Mouse (Mus musculus): ENCODE measurements at regions not wholly inside any gene's neighbourhood (a gene's known extent, or its start where the extent isn't known, plus 50 kb on each side); places are given as distances from the start of the nearest gene placed in this dataset.

DNA sequence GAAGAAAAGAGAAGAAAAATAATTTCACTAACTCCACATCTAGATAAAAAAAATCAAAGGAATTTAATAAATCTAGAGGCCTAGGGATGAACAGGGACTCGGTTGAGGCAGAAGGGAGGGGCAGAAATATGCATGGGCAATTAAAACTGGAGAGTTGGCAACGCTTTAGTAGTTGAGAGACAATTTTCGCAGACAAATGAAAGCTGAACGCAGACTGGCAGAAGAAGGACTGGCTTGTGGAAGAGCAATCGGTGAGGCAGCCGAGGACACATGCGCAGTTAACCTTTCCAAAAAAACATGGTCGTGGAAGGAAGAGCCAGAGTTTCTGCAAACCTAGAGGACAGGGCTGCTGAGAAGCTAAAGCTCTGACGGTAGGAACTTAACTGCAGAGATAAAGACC is 82.1 kb upstream of the Cav2 start:
- H3K36me3 ChIP-seq (ENCODE audit: poor library complexity, severe bottlenecking) = no peaks in the 10 kb centered on the region
- 0 out of 2 replicates have a peak, but pooled peaks cover 2% of the 10 kb centered on the region for H3K4me1 ChIP-seq
- no peak overlapping the region for H3K4me2 ChIP-seq
- no peaks in the 10 kb centered on the region for H3K9me3 ChIP-seq (replicated peaks)
- ATAC-seq = peak; percentile 36; the same call in 1 of the 2 replicates
- WGBS = 70% methylated on average over 9 of the region's 9 CpGs
- peaks cover 2% of the 10 kb centered on the region; the same call in 1 of the 2 replicates for H3K27me3 ChIP-seq
- no peak overlapping the region for H3K4me3 ChIP-seq
- no peak overlapping the region for H3K9ac ChIP-seq
- no peak overlapping the region for H3K27ac ChIP-seq

DNA sequence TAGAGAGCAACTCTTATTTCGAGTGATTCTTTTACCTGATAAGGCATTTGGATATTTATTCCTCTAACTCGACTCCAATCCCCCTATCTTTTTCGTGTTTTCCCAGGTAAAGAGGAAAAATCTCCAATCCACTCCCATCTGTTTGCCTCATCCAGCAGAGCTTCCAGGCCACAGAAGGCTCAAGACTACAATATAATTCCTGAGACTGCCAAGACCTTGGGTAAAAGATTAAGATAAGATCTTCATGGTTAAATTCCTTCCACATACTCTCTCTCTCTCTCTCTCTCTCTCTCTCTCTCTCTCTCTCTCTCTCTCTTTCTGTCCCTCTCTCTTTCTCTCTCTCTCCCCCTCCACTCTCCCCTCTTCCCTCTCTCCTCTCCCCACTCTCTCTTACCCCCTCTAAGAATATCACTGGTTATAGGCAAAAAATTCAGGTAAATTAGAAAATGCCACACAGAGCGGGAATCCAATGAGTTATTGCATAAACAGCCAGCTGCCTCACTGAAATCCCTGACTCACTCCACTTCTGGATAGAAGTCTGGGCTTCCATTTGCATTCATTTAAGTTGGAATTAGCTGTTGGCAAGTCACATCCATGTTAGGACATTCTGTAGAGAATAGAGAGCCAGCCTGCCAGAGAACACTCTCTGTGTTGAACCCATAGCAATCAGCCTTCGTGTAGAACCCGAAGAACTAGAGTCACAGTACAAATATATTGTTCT is 78.9 kb upstream of the Cav2 start:
- Histone ChIP-seq H3K4me3 (no peak overlapping the region), H3K27me3 (peaks cover 2% of the 10 kb centered on the region; the same call in 1 of the 2 replicates), H3K9me3 (replicated peaks) (no peaks in the 10 kb centered on the region), H3K27ac (no peak overlapping the region), H3K36me3 (ENCODE audit: poor library complexity, severe bottlenecking) (no peaks in the 10 kb centered on the region), H3K4me1 (peaks cover 6% of the 10 kb centered on the region), H3K9ac (no peak overlapping the region), H3K4me2 (no peak overlapping the region)
- ATAC-seq = no peak
- WGBS = 86% methylated on average over 6 of the region's 6 CpGs

DNA sequence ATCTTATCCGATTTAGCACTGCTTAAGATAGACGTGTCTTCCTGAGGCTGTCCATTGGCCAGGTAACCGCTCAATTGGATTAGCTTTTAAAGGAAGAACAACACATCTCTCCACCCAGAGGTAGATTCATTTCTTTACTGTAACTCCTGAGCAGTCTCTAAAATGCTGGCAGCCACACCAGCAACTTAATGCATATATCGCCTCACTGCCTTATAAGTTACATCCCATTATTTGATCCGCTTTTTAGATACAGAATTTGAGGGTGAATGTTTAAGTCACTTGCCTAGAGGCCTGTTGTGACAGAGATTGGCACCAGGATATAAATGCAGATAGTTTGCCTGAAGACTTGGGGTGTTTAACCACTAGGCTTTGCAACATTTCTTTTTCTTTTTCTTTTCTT is 77.7 kb upstream of the Cav2 start:
- Histone ChIP-seq H3K4me1 (peaks cover 4% of the 10 kb centered on the region), H3K27me3 (peaks cover 2% of the 10 kb centered on the region; the same call in 1 of the 2 replicates), H3K9ac (no peak overlapping the region), H3K4me3 (no peak overlapping the region), H3K4me2 (no peak overlapping the region), H3K9me3 (replicated peaks) (no peaks in the 10 kb centered on the region), H3K36me3 (ENCODE audit: poor library complexity, severe bottlenecking) (no peaks in the 10 kb centered on the region), H3K27ac (no peak overlapping the region)
- 98% methylated on average over 5 of the region's 5 CpGs for WGBS
- ATAC-seq = no peak

- 33% methylated on average over 9 of the region's 9 CpGs for WGBS
- H3K9me3 ChIP-seq (replicated peaks) = no peaks in the 10 kb centered on the region
- H3K4me1 ChIP-seq = peaks cover 4% of the 10 kb centered on the region
- H3K27ac ChIP-seq = no peak overlapping the region
- no peaks in the 10 kb centered on the region for H3K36me3 ChIP-seq (ENCODE audit: poor library complexity, severe bottlenecking)
- ATAC-seq = peak; percentile 75
- H3K4me2 ChIP-seq = no peak overlapping the region
- no peak overlapping the region for H3K4me3 ChIP-seq
- H3K27me3 ChIP-seq = peaks cover 2% of the 10 kb centered on the region; the same call in 1 of the 2 replicates
- H3K9ac ChIP-seq = no peak overlapping the region
Measured at GRCm38 (mm10) chr6:17203900-17204686, 76.9 kb upstream of the Cav2 start.

DNA sequence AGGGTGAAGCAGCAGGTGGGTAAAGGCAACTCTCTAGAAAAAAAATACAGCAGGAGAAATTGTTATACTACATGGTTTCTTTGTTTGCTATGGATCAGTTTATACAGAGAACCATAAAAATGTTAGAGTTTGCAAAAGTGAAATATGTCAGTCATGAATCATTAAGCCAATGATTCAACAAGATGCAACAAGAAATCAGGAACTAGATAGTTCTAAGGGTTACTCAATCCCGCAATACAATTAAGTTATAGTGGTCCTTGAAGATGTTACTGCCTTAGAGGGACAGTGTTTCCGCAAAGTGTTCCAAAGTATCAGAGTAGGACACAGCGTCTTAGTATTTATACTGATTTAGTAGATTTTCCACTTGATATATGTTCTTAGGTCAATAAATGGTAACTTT is 74.1 kb upstream of the Cav2 start:
- Histone ChIP-seq H3K4me3 (no peak overlapping the region), H3K4me1 (peaks cover 4% of the 10 kb centered on the region), H3K9ac (no peak overlapping the region), H3K4me2 (no peak overlapping the region), H3K9me3 (replicated peaks) (no peaks in the 10 kb centered on the region), H3K27me3 (no peaks in the 10 kb centered on the region; the same call in 1 of the 2 replicates), H3K36me3 (ENCODE audit: poor library complexity, severe bottlenecking) (no peaks in the 10 kb centered on the region), H3K27ac (no peak overlapping the region)
- WGBS = 98% methylated on average over 3 of the region's 3 CpGs
- no peak for ATAC-seq

DNA sequence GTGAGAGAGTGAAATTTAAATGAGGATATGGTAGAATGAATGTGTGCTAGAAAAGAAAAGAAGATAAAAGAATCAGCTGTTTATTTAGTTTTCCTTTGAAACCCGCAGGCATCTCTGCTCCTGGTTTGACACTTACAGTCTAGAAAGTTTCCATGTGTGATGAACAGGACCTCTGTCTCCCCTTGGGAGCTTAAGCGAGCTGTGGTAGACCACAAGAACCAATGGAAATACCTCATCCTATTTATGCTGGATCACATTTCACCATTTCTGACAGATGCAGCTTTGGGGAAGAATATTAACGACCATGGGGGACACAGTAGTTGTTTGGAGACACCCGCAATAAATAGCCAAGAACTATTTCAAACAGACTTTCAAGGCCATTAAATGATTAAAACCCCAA is 71.2 kb upstream of the Cav2 start:
- H3K27me3 ChIP-seq = no peaks in the 10 kb centered on the region; the same call in 1 of the 2 replicates
- H3K9me3 ChIP-seq (replicated peaks) = no peaks in the 10 kb centered on the region
- no peak overlapping the region for H3K4me3 ChIP-seq
- no peak for ATAC-seq
- no peaks in the 10 kb centered on the region for H3K36me3 ChIP-seq (ENCODE audit: poor library complexity, severe bottlenecking)
- no peak overlapping the region for H3K4me2 ChIP-seq
- no peaks in the 10 kb centered on the region for H3K4me1 ChIP-seq
- no peak overlapping the region for H3K9ac ChIP-seq
- no peak overlapping the region for H3K27ac ChIP-seq
- 70% methylated on average over 4 of the region's 4 CpGs for WGBS

DNA sequence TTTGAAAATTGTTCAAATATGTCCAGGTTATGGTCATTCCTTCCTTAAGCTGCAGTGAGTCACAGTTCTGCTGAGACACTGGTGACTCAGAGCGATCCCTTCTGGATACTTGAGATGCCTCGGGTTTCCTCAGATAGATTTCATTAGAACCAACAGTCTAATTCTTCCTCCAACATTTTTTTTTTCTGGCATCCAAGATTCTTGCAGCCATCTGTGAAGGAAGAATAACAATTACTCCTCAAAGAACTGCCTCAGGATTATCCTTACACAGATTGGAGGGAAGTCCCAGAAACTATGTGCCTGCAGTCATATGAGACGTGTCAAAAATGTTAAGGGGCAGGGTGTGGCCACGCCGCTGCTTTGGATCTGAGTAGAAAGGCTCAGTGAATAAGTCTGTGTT is 69.6 kb upstream of the Cav2 start:
- Histone ChIP-seq H3K36me3 (ENCODE audit: poor library complexity, severe bottlenecking) (no peaks in the 10 kb centered on the region), H3K27me3 (no peaks in the 10 kb centered on the region), H3K9ac (no peak overlapping the region), H3K27ac (no peak overlapping the region), H3K4me3 (no peak overlapping the region), H3K4me2 (no peak overlapping the region), H3K9me3 (replicated peaks) (no peaks in the 10 kb centered on the region), H3K4me1 (no peaks in the 10 kb centered on the region)
- ATAC-seq = peak; percentile 43; the same call in 1 of the 2 replicates
- 59% methylated on average over 5 of the region's 5 CpGs for WGBS

DNA sequence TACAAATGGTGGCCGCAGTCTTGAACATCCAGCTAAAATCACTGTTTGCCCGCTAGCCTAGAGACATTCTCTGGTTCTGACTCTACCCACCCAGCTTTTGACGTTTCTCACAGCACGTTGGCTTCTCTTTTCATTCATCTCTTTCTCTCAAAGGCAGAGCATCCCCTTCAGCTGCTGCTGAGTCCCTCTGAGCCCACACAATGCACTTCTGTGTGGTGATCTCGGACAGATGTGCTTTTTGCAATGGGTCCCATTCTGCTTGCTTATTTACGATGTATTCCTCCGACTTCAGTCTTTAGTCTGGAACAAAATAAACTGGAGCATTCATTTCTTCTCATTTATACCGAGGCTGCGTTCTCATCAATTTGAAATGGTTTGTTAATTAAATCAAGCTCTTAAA is 66.2 kb upstream of the Cav2 start:
- Histone ChIP-seq H3K27ac (no peak overlapping the region), H3K27me3 (no peaks in the 10 kb centered on the region), H3K9ac (no peak overlapping the region), H3K9me3 (replicated peaks) (no peaks in the 10 kb centered on the region), H3K4me2 (no peak overlapping the region), H3K36me3 (ENCODE audit: poor library complexity, severe bottlenecking) (no peaks in the 10 kb centered on the region), H3K4me1 (no peaks in the 10 kb centered on the region), H3K4me3 (no peak overlapping the region)
- 46% methylated on average over 9 of the region's 9 CpGs for WGBS
- ATAC-seq = no peak

DNA sequence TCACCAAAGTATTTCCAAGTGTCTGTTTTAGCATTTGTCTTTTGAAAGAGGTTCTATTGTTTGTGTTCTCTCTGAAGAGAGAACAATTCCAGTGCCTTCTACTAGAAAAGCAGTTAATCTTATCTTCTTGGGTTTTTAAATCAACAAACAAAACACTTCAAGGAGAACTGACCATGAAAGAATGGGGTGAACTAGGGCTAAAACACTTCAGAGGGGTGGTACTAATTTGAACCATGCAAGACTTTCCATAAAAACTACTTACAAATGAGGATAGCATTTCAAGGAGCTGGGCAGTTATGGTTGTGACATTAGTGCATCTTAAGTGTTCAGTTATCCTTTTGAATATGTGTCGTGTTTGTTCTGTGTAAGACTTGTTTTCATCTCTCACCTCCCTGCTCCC is 64.5 kb upstream of the Cav2 start:
- Histone ChIP-seq H3K36me3 (ENCODE audit: poor library complexity, severe bottlenecking) (no peaks in the 10 kb centered on the region), H3K9me3 (replicated peaks) (no peaks in the 10 kb centered on the region), H3K4me2 (no peak overlapping the region), H3K9ac (no peak overlapping the region), H3K27me3 (no peaks in the 10 kb centered on the region), H3K4me1 (no peaks in the 10 kb centered on the region), H3K27ac (no peak overlapping the region), H3K4me3 (no peak overlapping the region)
- ATAC-seq = no peak
- WGBS = 76% methylated on average over 1 of the region's 1 CpGs

- no peaks in the 10 kb centered on the region for H3K9me3 ChIP-seq (replicated peaks)
Measured at GRCm38 (mm10) chr6:17223744-17224143, 57.2 kb upstream of the Cav2 start.

GRCm38 (mm10) chr6:17224852-17225251 is 56.1 kb upstream of the Cav2 start:
- Histone ChIP-seq H3K4me2 (no peak overlapping the region), H3K9ac (no peak overlapping the region), H3K27ac (no peak overlapping the region), H3K27me3 (no peaks in the 10 kb centered on the region), H3K4me1 (no peaks in the 10 kb centered on the region), H3K36me3 (ENCODE audit: poor library complexity, severe bottlenecking) (no peaks in the 10 kb centered on the region), H3K9me3 (replicated peaks) (no peaks in the 10 kb centered on the region), H3K4me3 (no peak overlapping the region)
- ATAC-seq = no peak
- WGBS = 89% methylated on average over 5 of the region's 5 CpGs

More at GRCm38 (mm10) chr6:17223744-17224143, 57.2 kb upstream of the Cav2 start:
- H3K4me3 ChIP-seq = no peak overlapping the region
- H3K4me1 ChIP-seq = no peaks in the 10 kb centered on the region
- no peaks in the 10 kb centered on the region for H3K27me3 ChIP-seq
- no peak overlapping the region for H3K4me2 ChIP-seq
- H3K36me3 ChIP-seq (ENCODE audit: poor library complexity, severe bottlenecking) = no peaks in the 10 kb centered on the region
- H3K9ac ChIP-seq = no peak overlapping the region
- no peak for ATAC-seq
- 79% methylated on average over 2 of the region's 2 CpGs for WGBS
- H3K27ac ChIP-seq = no peak overlapping the region

DNA sequence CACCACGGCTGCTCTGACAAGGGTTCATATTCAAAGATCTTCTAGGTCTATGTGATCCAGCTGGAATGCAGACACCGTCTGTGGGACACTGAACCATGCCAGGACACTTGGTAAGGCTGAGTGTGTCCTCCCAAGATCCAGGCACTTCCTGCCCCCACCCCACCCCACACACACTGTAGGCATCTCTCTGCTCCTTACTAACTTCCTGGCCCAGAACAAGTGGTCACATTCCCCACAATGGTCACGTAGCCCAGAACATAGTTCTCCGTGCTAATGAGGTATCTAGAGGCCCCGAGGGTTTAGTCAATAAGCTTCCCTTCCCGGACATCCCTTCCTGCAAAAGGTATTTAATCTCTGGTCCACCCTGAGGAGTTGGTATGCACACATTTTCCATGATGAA is 54.5 kb upstream of the Cav2 start:
- H3K4me2 ChIP-seq = no peak overlapping the region
- 94% methylated on average over 6 of the region's 6 CpGs for WGBS
- H3K4me3 ChIP-seq = no peak overlapping the region
- no peak overlapping the region for H3K9ac ChIP-seq
- no peaks in the 10 kb centered on the region for H3K9me3 ChIP-seq (replicated peaks)
- no peaks in the 10 kb centered on the region for H3K4me1 ChIP-seq
- no peaks in the 10 kb centered on the region for H3K27me3 ChIP-seq
- no peaks in the 10 kb centered on the region for H3K36me3 ChIP-seq (ENCODE audit: poor library complexity, severe bottlenecking)
- no peak overlapping the region for H3K27ac ChIP-seq
- no peak for ATAC-seq

All from forebrain, embryonic 13.5 days (tissue).